Mouse (Mus musculus) cerebral cortex, adult 2 months (tissue): ENCODE results near the gene Prpf6.

ENCODE experiments used
- WGBS: fragments of 180-500 bp; shearing (Covaris S2); methylation state at CpG from one replicate; pipeline ENCODE4 v1.1.7; 2018; 5-methylcytosine and 5-hydroxymethylcytosine counted together

Gene Prpf6

DNA sequence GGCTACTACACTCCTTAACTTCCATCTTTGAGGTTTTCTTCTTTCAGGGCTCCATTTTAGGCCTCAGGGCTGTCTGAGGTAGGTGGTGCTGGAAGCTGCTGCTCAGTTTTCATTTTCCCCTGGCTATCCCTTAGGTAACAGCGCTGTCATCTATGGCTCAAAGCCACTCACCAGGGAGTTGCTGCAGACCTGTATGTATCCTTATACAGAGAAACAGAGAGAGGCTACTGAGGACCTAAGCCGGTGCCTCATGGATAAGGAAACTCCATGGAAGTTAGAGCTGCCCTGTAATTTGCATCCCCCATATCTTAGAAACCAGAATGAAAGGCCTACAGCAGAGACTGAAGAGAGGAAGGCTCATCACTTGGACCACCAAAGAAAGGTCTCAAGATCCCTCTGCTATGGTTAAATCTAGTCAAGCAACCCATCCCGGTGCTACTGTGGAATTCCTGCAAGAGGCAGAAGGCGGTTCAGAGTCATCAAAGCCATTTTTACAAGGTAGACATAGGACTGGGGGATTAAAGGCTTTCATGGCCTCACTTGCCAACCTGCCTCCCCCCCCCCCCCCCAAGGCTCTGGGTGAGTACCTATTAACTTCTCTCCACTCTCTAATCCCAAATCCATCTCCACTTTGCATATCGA lies 11.4 kb upstream of the Prpf6 start:
- 83% methylated on average over 5 of the region's 5 CpGs for WGBS

DNA sequence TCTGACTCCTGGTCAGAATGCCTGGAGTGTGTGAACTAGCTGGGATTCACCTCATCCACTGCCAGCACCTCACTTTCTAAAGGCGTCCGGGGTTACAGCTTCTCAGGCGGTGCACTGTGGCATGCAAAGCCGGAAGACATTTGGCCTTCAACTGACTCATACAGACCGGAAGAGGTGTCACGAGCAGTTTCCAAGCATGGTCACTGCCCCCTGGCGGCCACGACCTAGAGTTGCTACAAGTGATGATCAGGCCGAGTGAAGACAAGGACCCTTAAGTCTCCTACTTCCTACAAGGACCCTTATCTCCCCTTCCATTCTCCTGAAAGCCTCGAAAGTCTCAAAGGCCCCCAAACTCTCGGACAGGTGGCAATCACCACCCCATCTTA lies 10.7 kb upstream of the Prpf6 start:
- under 1% methylated on average over 11 of the region's 11 CpGs for WGBS

DNA sequence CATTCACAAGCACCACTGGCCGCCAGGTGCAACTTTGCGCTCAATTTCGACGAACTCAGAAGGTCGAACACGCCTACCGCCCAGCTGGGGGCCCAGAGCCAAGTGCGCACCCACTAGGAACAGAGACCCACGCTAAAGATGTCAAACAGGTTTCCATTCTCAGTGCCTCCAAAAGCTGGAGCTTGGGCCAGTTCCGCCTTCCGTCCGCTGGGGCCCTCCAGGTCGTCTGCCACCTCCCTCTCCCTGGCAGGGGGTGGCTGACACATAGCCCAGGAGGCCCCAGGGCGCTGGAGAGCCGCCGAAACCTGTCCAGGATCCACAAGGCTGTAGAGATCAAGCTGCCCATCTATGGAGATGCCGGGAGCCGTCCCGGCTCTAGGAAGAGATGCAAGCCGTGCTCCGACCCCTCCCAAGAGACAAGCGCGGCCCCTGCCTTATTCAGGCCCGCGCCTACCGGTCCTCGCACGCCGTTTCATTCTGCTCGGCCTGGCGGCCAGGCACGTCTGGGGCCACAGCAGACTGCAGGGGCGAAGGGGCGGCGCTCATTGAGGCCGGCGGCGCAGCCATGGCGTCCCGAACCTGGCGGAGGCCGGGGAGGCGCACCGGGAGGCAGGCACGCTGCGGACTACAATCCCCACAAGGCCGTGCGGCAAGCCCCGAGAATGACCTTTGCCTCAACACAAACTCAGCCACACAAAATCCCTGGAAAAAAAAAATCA lies 10.1 kb upstream of the Prpf6 start:
- WGBS = under 1% methylated on average over 49 of the region's 49 CpGs

DNA sequence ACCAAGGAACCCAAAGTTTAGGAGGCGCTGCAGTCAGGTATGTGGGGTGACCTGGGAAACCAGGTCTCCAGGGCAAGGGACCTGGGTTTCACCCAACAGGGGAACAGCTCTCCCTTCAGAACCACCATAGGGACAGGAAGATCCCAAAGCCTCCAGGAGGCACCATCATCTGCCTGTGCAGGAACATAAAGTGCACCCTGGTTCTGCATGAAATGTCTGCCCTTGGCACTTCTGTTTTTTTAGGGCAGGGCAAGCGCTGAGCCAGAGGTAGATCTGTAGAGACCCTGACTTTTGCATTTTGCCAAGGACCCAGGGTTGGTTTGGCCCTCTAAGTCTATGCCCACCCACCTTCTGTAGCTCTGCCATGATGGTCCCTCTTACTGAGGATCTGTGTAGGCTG lies 9.3 kb upstream of the Prpf6 start:
- 84% methylated on average over 2 of the region's 2 CpGs for WGBS

DNA sequence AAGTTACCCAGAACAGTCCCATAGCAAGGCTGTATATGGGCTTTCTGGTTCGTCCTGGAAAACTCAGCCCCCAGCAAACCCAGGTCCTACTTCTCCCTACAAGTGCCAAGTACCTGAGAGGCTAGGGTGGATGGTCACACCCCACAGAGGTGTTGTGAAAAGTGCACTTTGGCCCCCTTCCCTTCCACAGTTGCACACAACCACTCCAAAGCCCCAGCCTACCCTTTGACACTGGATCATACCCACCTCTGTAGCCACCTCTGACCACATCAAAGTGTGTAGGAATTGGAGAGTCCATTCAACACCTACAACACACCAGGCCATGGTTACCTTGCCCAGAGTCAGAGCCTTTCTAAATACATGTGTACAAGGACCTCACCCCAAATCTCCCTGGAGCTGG lies 8.7 kb upstream of the Prpf6 start:
- WGBS = 87% methylated on average over 1 of the region's 1 CpGs

DNA sequence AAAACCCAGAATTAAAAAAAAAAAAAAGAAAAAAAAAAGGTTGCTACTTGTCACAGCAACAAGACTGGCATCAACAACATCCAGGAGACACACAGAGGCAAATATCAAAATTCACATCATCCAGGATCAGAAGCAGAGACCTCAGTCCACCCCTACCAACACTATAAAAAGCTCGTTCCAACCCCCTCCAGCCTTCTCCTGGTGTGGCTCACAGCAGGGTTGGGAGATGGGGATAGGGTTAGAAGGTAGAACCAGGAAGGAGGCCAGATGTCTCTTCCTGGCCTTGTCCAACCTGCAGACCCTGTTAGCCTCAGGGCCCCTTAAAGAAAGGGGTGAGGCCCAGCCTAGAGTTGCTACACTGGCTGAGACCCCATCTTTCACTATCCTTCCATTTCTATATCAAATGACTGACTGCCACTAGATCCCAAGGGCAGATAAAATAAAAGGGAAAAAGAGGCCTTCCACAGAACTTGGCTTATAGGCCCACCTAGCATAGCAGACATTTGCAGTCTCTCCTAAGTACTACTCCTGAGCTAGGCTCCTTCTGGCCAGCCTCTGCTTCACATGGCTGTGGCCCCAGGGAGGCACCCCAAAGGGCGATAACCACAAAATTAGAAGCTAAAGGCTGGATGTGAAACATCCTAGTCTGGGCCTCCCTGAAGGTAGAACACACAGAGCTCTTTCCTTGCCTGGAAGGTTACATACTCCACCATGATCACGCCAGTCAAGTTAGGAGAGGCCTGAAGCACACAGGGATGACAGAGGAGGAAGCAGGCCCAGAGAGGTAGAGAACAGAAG lies 8.0 kb upstream of the Prpf6 start:
- 89% methylated on average over 3 of the region's 3 CpGs for WGBS

DNA sequence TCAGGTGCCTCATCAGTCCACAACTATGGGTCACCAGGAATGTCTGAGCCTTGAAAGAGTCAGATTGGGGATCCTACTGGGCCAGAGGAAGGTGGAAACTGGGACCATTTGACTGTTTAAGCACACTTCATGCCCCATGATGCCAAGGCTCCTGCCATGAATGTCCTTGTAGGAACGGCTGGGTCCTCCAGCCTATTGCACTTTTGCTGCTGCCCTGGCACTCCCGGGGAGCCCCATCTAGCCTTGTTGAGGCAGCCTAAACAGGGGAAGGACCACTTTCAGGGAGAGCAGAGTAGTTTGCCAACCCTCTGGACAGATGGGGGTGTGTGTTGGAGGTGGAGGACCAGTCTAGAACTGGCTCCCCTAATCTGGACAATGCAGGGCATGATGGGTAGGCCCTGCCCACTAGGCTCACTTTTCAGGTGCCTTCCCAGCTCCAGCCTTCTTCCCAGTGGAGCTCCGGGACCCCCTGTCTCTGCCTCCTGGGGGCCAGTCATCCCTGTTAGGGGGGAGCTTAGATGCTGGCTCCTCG lies 7.2 kb upstream of the Prpf6 start, which contains the start of gene Uckl1:
Uckl1 (minus strand) TSS at position 482 of the 532 bp plus-strand sequence.
- 91% methylated on average over 4 of the region's 4 CpGs for WGBS

DNA sequence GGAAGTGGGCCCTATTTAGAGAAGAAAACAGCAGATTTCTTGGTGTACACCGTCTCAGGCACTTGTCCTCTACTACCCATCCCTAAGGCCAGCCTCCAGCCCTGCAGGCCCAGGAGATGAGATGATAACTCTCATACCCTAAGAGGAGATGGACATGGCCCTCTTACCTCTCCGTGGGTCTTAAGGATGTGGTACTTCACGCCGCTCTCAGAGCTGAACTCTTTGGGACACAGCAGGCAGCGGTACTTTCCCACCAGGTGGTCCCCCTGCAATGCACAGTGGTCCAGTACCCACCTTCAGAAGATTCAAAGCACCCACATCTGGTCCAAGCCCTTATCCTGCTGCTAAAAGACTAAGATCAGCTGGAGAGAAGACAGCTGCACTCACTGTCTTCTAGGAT lies 6.2 kb upstream of the Prpf6 start:
- WGBS = 84% methylated on average over 5 of the region's 5 CpGs

DNA sequence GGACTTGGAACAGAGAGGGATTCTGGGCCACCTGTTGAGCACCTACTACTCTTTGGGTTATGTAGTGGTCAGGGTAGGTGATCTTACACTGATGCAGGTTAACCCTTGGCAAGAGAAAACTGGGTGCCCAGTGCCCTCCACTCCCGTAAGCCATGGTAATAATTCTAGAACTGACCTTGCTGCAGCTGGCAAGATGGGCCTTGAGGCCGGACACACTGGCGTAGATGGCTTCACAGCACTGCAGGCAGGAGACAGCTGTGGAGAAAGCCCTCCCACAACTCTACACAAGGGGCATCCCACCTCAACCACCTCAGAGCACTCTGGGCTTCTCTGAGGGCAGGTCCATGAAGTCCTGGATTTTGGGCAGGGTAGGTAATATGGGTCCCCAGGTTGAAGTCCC lies 5.5 kb upstream of the Prpf6 start:
- 89% methylated on average over 3 of the region's 3 CpGs for WGBS

DNA sequence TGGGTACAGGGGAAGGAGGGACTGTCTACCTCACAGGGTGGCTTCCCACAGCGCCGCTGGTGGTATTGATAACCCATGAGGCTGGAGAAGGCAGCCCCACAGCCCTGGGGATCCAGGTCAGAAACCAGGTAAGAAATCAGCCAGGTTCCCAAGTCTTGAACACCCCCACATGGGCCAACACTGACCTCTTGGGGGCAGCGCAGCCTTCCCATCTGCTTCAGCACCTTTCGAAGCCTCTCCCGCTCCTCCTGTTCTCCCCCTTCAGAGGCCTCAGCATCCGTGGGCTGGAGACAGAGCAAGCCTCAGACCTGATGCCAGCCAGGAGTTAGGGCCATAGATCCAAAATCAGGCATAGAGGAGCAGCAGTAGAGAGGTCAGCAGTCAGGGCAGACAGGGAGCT lies 3.9 kb upstream of the Prpf6 start:
- WGBS = 70% methylated on average over 6 of the region's 6 CpGs

DNA sequence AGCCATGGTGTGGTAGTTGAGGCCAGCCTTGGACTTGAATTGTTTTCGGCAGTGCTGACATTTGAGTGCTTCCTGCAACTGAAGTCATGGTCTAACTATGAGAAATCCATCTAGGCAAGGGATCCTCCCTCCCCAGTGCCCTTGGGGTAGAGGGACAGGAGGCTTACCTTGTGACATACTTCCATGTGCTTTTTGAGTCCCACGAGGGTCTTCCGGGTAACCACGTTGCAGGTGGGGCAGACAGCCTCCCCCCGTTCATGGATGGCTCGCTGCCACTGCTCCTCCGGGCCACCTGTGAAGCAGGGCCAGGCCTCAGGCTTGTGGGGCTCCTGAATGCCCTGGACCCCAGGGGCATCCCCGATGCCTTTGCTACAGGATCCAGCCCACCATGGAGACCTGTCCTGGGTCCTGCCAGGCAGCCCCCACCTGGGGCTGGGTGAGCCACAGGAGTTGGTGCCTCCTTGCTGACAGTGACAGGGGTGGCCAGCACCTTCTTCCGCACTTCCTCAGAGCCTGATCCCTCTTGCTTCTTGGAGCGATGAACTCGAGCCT lies 3.4 kb upstream of the Prpf6 start:
- WGBS = 87% methylated on average over 11 of the region's 11 CpGs

DNA sequence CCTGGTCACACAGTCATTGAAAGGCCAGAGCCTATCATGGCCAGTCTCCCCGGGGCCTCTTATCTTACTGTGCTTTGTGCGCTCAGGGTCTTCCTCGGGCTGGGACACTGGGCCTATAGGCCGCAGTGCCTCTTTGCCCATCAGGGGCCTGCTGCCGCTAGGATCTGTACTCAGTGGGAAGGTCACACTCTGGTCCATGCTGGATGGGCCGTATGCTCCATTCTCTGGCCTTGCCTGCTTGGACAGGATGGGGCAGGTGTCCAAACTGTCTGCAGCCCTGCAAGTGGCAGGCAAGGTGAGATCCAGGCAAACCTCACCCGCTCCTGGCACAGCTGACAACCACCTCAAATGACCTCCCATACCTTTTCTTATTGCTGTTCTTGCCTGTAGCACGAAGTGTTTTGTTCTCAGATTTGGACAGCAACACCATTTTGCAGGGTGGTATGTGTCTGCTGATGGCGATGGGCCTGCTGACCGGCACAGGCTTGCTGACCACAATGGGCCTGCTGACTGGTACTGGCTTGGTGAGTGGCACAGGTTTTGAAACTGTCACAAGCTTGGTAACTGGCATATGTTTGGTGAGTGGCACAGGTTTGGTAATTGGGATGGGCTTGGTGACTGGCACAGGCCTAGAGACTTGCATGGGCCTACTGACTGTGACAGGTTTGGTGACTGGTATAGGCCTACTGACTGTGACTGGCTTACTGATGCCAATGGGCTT lies 2.5 kb upstream of the Prpf6 start:
- 90% methylated on average over 10 of the region's 10 CpGs for WGBS

DNA sequence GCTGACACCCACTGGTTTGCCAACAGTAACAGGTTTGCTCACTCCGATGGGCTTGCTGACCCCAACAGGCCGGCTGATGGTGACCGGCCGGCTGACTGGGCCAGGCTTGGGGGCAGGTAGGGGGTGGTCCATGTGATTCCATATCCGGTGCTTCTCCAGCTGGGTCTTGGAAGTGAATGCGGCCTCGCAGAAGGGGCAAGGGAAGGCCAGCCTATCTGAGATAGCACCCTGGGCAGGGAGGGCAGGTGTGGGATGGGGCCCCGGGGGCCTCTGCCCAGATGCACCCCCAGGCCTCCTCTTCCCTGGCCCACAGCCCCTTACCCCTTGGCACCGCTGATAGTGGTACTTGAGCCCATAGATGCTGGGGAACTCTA lies 1.9 kb upstream of the Prpf6 start:
- WGBS = 95% methylated on average over 9 of the region's 9 CpGs

DNA sequence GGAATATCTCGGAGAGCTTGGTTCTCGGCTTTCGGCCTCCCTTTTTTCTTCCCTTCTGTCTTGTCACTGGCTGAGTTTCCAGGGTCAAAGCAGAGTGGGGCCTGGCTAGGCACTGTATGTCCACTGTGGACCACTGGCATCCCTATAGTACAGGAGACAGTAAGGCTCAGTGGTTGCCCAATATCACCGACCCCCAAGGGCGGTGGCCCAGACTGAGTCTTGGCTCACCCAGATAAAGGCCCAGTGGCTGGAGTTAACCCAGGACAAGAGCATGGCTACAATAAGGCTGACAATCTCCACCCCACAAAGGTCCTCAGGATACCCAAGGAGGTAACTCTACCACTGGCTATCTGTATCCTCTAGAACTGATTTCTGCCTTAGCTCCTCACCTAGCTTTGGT lies 1.2 kb upstream of the Prpf6 start:
- WGBS = 96% methylated on average over 5 of the region's 5 CpGs

DNA sequence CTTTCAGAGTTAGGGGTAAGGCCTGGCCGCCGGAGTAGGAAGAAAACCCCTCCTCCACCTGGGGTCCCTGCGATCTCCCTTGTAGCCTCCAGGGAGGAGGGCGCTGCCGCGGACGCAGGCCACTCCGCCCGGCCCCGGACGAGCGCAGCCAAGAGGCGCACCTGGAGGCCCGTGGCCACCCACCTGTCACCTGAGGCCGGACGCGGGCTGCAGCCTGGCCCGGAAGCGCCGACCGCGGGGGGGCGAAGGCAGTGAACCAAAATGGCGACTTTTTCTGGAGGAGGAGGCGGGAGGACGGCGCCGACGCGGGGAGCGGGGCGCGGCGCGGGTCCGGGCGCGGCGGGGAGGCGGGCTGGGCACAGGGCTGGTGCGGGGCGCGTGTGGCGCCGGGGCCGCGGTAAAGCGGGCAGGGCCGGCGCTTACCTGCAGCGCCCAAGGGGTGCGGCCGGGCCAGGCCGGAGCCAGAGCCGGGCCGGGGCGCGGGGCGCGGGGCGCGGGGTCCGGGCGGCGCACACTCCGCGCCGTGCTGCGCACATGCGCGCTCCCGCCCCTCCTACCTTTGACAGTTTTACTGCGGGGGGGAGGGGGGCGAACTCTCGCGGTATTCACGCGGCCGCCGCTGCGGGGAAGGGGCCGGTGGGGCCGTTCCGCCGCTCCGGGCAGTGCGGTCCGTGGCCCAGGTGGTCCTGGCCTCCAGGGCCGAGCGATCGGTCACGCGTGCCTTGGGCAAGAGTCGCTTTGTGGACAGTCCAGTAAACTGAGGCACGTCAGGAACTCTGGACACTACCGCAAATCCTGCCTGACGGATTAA lies 768 bp downstream of the Prpf6 start, which contains the start of gene Zfp512b:
Zfp512b (minus strand) TSS at position 573 of the 811 bp plus-strand sequence.
- under 1% methylated on average over 74 of the region's 97 CpGs for WGBS

DNA sequence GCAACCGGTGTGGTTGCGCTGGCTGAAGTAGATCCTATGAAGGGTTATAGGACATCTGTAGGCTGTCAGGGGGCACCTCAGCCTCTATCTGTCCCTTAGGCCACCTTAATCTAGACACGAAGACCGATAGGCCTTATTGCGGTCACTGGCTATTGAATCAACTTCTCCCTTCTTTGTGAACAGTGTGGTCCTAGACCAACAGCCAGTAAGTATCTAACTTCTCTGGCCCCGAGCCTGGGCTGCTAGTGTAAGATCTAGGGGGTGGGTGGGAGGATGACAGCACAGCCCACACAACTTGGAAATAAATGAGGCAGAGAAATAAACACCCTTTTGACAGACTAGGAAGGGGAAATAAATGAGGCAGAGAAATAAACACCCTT lies 1.4 kb downstream of the Prpf6 start:
- WGBS = 2% methylated on average over 6 of the region's 6 CpGs

DNA sequence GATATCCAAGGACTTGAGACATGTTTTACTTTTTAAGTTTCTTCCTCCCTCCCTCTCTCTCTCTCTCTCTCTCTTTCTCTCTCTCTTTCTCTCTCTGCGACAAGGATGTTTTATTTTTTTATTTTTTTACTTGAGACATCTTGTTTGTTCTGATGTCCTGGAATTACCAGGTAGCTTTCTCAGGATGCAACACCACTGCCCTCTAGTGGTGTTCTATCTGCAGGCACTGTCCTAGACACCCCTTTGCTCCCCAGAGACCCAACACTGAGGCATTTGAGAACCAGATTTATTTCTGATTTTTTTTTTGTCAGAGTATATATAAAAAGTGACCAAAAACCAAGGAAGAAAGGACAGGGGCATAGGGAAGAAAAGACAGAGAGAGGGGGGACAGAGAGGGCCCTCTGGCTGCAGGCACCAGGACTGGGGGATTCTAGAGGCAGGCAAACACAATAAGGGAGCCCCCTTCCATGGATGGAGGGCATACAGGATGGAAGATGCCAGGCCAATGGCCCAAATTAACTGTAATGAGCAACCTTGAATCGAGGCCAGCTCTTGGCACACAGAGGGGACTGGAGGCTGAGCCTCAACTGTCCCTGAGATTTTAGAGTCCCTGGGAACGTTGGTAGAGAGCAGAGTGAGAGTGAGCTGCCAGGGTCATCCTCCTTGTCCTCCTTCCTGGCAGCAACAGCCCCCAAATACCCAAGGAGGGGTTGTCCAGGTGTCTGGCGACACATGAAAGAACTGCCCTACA lies 3.5 kb downstream of the Prpf6 start:
- 42% methylated on average over 4 of the region's 4 CpGs for WGBS

DNA sequence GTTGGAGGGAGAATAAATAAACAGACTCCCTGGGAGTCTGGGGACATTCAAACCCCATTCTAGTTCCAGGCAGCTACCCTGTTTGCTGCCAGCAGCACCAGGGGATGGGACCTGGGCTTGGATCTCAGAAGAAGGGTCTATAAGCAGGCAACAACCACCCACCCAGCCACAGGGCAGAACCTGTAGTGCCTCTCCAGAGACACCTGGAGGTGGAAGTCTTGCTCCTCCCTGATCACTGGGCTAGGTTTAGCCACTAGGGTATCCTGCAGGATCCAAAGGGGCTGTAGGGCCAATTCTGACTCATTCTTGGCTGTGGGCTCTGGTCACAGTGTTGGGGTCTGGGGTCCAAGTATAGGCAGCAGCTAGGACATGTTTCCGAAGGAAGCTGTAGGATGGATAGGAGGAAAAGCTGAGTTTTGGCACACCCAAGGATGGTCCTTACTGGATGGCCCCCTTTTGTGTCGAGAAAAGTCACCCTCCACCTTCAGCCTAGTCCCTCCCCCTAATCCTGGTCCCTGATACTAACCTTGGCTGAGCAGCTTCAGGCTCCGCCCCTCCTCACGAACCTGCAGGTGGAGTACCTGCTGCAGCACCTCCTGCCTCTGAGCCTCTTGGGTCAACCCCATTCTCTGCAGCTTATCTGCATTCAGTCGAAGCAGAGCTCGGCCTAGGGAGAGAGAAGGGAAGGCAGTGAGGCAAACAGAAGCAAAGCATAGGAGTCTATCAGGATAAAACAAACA lies 4.7 kb downstream of the Prpf6 start:
- 72% methylated on average over 6 of the region's 6 CpGs for WGBS

DNA sequence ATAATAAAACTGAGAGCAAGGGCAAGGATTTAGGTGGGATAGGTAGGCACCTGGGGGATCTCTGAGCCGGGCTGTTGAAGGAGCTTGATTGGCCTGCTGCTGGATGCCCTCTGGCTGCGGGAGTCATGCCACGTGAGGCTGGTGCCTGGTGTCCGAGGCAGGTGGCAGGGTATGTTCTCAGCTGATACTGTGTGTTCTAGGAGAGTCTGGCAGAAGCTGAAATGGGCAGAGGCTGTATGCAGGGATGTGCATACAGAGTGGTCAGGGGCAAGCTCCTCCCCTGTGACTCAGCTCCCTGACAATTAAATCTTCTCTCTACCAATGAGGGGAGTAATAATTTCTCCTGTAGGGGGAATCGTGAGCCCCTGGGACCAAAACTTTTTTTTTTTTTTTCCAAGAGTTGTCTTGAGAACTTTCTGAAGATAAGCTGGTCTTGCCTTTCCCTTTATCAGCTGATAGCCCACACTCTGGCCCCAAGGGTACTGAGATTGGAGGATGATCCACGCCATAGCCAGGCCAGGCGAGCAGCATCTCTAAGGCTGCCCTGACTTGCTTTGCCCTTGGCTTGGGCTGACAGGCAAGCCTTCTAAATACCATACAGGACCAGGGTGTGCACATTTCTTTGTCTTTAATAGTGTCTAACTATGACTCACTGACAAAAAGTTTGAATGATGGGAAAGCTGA lies 5.9 kb downstream of the Prpf6 start:
- WGBS = 72% methylated on average over 7 of the region's 7 CpGs
